Mouse (Mus musculus) gastrocnemius, postnatal 4 days (tissue): ENCODE data around the gene Cox17. TPM values are rescaled to one million over a fixed set of nuclear protein-coding genes. Genes with fewer than 3 reads are reported as not detected.

Source experiments
- DNase-seq, 2 experiments: peaks; one replicate each; pipeline ENCODE4 v3.0.0; 2021 to 2022; ENCODE audit warnings: low spot score in 2 of 2, mixed read lengths in 2 of 2
- total RNA-seq, 2 experiments: library from RNA; stranded (reverse); gene quantifications; 2 replicates each; pipeline ENCODE4 v1.2.3; 2021

Cox17 gene
- total RNA-seq, 2 experiments from 2014 or later: 109 to 129 TPM

DNA sequence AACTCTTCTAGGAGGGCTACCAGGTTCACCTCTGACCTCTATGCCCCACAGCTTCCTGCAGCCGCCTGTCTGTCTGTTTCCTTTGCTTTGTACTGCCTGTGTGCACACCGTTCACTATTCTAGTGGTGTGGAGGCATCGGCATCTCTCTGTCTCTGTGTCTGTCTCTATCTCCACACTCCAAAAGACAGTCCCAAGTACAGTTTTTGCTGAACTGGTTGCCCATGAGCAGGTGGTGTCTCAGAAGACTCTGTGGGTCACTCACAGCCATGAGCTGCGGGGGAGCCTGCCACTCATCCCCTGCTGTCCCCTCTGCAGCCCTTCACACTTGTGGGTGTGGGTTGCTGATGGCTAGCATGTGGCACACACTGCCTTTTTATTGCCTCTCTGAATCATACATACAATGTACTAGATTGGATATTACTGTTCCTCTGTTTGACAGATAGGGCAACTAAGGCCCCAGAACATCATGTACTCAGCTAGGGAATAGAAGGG, 23.2 kb downstream of the Cox17 start:
- DNase-seq: no peak

DNA sequence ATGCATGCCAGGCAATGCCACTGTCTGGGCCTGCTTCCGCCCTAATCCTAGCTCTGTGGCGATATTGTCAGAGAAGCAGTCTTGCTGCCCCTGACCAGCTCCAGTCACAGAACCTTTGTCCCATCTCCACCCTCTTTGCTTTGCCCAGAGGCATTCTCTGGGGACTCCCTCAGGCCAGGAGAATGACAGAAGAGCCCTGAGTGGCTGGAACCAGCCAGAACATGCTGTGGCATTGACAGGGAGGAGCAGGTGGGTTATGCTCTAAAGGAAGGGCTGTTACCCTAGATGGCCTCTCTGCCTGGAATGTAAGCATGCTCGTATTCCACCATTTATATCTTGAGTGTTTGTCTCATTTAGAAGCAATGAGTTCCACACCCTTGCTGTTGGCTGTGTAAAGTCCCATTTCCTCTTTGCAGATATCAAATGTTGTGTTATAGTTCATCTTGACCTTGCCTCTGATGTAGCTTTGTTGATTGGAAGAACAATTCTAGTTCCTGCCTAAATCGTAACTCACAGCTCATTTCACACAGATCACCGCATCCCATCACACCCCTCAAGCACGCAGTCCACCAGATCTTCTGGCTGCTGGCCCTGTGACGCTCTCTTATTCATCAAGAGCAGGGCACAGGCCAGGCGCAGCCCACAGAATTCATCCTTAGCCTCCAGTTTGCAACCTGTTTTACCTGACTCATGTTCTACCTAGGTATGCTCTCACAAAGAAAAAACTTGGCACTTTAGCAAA, 24.0 kb downstream of the Cox17 start:
- DNase-seq: peak in 1 of 2 experiments; percentile 52

DNA sequence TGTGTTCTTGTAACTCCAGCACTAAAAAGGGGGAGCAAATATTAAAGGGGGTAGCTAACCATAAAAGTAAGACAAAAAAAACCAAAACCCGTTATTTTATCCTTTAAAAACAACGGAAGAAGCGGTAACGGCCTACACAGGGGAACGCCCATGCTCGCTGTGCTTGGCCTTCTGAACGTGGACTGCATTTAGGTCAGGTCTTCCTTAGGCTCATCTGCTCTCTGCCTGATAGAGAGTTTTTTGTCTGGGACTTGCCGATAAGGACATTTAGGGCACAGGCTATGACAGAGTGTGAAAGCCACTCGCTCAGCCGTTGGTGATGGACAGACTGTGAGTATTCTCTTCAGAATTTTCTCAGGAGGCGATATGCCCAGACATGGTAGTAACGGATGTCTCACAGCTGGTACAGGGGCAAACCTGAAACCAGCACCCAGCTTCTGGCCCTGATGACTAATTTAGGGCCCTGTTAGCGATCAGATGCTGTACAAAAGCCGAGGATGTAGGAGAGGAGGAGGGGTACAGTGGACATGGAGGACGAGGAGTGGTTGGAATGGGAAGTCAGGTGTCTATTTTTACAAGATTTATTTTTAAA, 25.0 kb downstream of the Cox17 start:
- DNase-seq: no peak

DNA sequence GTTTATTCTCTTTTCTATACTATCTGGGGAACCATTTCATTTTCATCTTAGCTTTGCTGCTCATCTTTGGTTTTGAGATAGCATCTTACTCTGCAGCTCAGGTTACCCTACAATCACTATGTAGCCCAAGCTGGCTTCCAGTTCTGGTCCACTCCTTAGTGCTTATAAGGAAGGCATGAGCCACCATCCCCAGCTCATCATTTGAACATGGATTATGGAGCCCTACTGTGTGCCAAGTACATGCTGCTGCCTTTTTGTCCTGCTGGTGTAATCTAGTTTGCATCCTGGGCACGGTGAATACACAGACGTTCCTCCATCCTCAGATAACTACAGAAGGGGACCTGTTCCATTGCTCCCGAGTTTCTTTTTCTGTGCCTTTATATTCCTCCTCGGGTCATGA, 26.1 kb downstream of the Cox17 start:
- DNase-seq: no peak

DNA sequence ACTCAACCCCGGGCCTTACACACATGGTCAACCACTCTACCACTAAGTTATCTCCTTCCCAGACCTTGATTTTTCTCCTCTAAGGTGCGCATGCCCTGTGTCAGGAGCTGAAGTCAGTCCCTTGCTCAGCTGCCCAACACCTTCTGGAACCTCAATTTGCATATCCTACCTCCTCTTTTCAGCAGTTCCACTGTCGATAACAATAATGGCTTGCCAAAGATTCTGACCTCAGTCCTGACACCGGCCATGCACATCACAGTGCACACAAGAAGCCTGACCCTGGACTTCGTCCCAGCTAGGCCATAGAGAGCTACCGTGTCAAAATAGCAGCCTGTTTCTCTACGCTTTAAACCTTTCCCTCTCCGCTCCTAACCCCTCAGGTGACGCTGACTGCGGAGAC, 26.6 kb downstream of the Cox17 start:
- no peak for DNase-seq

DNA sequence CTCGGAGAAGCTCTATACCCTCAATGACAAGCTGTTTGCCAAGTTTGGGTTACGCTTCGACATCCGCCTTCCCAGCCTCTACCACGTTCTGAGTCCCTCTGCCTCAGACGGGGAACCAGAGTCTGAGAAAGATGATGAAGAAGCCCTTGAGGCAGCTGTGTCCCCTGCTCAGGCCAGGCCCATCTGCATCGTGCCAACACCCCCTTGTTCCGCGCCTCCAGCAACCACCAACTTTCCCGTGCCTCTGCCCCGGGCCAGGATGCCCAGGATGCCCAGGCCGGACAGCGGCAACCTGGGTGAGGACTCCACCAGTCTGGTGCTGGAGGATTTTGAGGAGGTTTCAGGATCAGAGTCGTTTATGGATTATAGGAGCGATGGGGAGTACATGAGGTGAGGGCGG, 27.1 kb downstream of the Cox17 start:
- no peak for DNase-seq

DNA sequence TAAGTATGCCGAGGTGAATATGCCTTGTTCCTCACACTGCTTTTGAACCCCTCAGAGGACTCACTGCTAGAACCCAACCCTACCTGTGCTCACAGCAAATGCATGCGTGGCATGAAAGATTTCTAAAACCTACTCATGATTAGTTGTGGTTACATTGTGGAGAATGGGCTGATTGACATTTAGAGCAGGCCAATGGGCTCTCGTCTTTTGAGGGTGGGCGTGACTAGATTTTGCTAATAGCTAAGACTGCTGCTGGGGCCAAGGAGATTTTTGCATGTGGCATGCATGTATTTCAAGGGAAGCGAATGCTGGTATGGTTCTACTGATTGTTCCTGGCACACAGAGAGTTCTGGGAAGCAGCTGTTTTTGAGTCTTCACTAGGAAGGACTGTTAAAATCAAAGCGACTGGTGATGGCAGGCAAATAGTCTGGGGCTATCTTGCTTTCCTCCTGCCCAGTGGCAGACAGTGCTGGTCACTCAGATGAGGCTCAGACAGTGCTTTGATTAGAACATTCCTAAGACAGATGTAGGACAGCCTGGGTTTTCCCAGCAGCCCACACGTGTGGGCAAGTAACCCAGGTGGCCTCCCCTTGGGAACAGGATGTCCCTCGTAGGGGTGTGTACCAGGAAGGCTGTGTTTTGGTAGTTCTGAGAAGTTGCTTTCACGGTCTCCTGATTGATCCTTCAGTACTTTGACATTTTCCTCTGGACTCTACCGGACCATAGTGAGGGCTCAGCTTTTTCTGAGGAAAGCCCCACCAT, 27.8 kb downstream of the Cox17 start:
- DNase-seq: no peak

DNA sequence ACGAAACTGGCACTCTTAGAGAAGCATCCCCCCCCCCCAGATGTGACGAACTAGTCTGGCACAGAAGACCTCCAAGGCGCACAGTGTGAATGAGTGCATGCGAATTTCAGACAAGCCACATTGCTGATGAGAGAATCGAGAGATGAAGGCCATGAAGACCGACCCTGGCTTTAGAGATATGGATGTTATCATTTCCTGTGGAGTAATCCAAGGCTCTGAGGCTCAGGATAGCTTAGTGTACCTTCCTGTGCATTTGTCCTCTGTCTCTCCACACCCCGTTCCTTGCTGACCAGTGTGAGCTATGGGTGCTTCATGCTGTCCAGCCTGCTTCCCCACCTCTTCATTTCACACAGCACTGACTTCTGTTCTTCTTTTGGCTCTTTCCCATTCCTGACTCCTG, 28.4 kb downstream of the Cox17 start:
- DNase-seq: no peak

DNA sequence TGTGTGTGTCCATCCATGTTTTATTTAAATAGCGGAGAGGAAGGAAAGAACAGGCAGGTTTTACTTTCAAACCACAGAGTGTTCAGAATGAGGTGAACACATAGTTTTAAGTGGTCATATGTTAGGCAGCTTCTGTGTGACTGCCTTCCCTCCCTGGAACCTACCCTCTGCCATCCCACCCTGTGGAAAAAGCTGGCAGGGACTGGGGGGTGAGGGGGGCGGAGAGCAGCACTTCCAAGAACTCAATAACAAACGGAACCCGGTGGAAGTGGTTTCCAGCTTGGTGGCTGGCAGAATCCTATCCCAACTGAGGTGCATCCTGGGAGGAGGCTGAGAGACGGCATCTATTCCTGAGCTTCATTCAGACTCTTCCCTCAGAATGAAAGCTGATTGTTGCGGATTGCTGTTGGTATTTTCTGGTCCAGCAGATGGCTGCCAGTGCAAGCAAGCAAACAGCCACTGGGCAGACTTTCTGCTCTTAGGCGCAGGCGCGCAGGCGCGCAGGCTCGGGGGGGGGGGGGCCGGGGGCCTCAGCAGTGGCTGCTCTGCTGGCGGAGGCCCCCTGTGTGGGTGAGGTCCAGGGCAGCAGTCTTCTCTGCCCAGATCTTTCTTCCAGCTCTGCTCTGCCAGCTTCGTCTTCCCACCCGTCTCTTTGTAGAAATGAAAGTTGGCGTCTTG, 29.5 kb downstream of the Cox17 start:
- peak in 1 of 2 experiments; percentile 40 for DNase-seq

DNA sequence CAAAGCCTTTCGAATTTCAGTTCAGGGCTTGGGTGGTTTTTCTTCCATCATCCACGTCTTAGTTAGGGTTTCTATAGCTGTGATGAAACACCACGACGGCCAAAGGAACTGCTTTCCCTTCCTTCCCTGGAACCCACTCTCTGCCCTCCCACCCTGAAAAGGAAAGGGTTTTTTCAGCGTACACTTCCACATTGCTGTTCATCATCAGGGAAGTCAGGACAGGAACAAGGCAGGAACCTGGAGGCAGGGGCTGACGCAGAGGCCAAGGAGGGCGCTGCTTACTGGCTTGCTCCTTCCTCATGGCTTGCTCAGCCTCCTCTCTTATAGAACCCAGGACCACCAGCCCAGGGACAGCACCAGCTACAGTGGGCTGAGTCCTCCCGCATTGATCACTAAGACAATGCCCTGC, 30.1 kb downstream of the Cox17 start:
- DNase-seq: no peak

DNA sequence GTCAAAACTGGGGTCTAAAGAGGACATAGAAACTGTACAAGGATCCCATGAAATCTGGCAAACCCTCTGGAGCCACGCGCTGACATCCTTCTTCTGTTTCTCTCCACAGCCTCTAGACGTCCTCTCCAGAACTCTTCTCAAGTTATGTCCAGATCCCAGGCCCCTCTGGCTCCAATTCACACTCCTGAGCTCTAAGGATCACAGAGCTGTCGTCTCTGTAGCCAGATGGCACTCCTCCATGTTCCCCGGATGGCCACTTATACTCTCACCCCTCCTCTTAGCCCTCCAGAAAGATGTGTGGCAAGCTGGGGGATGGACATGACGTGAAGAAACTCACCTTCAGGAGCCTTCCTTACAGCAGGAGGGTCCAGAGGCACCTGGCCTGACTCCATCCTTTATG, 30.8 kb downstream of the Cox17 start:
- DNase-seq: no peak

DNA sequence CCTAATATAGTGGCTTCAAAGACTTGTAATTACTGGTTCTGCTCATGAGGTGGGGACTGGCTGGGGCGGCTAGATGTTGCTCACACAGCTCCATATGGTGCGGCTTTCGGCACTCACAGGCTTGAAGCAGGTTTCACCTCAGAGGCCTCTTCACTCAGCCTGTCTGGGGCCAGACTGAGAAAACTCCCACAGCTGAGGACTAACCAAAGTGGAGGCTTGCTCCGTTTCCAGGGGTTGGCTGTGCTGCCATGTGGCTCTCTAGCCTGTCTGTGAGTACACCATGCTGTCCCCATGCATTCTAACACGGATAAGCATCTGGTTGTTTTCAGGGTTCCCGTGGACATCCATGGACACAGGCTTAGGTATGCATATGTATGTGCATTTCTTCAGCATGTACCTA, 31.8 kb downstream of the Cox17 start:
- DNase-seq: no peak

DNA sequence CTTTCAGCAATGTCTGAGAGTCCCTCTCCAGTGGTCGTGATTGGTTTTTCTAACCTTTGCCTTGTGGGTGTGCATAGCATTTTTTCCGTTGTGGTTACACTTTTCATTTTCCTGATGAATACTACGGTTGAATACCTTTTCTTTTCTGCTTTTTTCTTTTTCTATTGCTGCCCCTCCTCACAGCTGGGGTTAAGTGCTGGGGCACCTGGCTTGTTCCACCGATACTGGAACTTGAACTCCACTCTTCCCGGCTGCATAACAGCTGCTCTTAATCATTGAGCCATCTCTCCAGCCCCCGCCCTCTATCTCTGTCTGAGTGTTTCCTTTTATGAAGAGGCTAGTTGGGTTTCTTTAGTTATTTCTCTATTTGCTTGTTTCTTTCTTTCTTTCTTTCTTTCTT, 32.3 kb downstream of the Cox17 start:
- no peak for DNase-seq

DNA sequence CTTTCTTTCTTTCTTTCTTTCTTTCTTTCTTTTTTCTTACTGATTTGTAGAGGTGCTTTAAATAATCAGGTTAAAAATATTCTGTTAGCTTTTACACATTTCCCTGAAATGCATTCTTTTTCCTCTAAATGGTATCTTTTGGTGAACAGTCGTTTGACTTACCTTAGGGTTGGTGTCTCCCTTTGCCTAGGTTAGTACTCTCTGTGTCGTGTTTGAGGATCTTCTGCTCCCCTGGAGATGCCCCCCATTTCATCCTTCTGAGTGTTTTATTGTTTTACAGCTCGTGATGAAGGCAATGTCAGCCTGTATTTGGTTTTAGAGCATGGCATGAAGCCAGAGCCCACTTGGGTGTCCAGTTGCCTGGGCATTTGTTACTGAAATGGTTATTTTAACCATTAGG, 32.7 kb downstream of the Cox17 start:
- no peak for DNase-seq

DNA sequence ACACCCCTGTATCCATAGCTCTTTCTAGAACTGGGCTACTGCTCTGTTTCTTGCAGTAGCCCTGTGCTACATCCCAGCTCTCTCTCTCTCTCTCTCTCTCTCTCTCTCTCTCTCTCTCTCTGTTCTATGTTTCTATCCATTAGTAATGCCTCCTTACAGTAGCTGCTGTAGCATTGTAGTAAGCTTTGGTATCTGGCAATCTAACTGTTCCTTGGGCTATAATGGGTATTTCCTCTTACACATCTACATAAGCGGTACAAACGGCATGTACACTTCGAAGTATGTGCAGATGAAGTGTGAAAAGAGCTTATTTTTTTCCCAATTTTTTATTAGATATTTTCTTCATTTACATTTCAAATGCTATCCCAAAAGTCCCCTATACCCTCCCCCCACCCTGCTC, 33.1 kb downstream of the Cox17 start:
- DNase-seq: no peak

DNA sequence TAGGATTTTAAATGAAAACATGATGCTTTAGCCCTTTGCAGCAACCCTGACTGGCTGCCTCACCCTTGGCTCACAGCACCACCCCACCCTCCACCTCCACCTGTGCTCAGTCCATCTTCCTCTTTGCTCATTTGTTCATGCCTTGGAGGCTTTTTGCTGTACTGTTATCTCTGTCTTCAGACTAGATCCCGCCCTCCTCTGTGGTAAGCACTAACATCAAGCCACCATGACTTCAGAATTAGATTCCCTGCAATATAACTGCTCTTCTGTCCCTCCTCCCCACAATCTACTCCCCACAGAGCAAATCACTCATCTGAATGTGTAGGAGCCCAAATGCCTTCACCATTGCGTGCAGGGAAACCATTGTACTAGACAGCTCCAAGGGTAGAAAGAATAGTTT, 36.9 kb downstream of the Cox17 start:
- no peak for DNase-seq

DNA sequence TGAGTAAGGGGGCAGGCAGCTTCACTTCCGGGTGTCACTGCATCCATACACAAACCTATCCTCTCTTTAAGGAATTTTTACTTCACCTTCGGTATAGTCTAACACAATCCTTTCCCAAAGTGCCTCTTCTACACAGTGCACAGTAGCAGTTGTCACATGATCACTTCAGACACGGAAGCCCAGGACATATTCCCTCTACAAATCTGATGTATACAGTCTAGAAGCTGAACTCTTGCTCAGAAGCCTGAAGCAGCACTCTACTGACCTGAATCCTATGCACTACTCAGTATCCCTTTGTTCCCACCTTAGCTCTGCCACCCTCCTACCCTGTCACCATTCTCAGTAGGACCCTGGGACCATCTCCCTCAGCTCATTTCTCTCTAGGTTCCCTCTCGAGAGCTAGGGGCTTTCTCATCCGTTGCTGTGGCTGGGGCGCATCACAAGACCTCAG, 38.4 kb downstream of the Cox17 start:
- DNase-seq: no peak

DNA sequence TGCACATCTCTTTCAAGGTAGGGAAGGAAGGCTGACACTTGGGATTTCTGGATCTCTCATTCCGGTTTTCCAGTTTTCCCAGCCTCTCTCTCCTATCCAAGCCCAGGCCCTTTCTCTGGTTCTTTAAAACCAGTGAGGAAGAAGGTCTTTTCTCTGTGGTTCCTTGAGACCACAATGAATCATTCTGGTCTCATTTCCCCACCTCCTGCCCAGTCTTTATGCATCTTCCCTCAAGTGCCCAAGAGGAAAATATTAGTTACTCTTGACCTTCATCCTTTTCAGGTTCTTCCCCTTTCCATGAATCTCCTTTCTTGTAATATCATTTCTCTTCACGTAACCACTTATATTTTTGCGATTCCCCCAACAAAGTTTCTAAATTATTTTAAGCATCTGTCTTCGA, 38.9 kb downstream of the Cox17 start:
- no peak for DNase-seq

DNA sequence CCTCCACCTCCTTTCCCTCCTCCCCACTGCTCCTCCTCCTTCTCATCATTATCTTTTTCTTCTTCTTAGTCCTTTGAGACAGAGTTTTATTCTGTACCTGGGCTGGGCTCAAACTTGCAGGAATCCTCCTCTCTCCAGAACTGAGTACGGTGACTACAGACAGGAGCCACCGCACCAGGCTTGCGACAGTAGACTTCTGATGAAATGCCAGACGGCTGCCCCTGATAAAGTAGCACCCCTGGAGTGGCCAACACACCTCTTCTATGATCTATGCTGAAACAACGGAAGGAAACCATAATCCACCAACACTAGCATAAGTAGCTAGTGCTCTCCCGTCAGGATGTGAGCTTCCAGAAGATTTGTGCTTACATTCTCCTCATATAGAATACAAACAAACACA, 40.6 kb downstream of the Cox17 start:
- DNase-seq: no peak

DNA sequence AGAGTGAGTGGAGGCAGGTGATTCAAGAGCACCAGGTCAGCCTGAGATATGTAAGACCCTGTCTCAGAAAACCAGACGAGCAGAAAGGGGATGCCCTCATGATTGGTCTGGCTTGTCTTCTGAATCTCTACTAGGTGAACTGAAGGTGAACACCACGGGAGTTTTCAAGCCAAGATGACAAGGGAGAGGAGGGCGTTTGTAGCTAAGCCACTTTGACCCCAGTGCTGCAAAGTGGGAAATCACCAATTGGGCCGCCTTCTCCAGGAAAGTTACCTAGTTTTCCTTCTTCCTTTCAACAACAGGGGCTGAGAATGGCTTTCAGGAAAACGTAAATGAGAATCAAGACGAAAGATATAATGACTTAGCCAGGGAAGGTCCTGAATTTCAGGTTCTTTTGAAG, 42.0 kb downstream of the Cox17 start:
- no peak for DNase-seq

DNA sequence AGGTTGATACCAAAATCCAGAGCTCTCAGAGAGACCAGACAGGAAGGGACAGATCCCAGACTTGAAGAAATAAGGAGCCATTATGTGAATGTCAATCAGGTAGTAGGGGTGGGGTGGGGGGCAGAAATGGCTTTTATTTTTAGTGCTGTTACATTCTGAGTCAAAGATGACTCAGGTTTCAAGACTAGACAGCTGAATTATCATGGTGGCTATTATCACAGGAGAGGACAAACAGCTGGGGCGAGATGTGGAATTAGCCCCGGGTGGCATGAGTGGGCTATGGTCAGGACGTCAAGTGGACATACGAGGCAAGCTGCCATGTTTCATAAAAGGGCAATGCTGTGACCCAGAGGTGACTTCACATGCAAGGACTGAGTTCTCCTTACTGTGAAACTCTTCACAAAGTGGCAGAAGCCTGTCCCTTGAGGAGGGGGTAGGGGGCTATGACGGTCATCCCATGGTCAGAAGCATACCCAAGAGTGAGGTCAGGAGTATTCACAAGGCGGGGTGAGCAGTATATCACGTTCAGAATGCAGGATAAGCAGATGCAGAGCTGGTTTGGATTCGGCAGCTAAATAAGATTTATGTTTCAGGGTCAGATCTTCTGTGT, 42.6 kb downstream of the Cox17 start:
- no peak for DNase-seq
